9 mouse cellular contexts compared by ENCODE assay signal in genomic region chr15:101222897-101223482, GRCm38 (mm10). TPM values are rescaled to one million over a fixed set of nuclear protein-coding genes. Genes with fewer than 3 reads are reported as not detected.
DNase-seq lines count a peak whose midpoint lies in the region; ATAC-seq lines count a peak whose summit lies in the region.
"Had no signal": no experiment of that assay in that cellular context is flagged by ENCODE, and none has a peak within 500 bp of the region (broad histone marks: within the 10 kb centered on the region; RNA-seq: fewer than 3 reads in every experiment).

No protein-coding gene starts in this region.

- H3K9ac ChIP-seq in midbrain, embryonic 11.5 days (ENCODE audit: low read length), result peak overlapping the region; percentile 0; the same call in 1 of the 2 replicates
- H3K9ac ChIP-seq in liver, embryonic 11.5 days (ENCODE audit: low read depth, low read length), result no peak overlapping the region

- DNase-seq in cerebellum, adult 11-12 months, result peak; percentile 45
- no peak for DNase-seq in cerebellum, postnatal 10 days
- DNase-seq in right cerebral cortex, postnatal 10 days (ENCODE audit: low spot score in 2 of 2), result peak; percentile 58 to 77
- no peak for DNase-seq in right cerebral cortex, postnatal 25 days
- peak; percentile 90 for DNase-seq in midbrain, embryonic 11.5 days (ENCODE audit: low spot score, missing footprints)
- no peak for DNase-seq in liver, embryonic 11.5 days (ENCODE audit: low spot score)
- DNase-seq in cerebellum, adult 18-20 months, result no peak
- DNase-seq in liver, result no peak

- H3K4me2 ChIP-seq in midbrain, embryonic 11.5 days, result peak overlapping the region; percentile 96
- H3K4me2 ChIP-seq in liver, embryonic 11.5 days, result no peak overlapping the region; the same call in 1 of the 2 replicates

- no peaks in the 10 kb centered on the region for H3K9me3 ChIP-seq in midbrain, embryonic 11.5 days (ENCODE audit: control insufficient read depth, low read length)
- H3K9me3 ChIP-seq in liver, embryonic 11.5 days (ENCODE audit: control insufficient read depth, low read length), result no peaks in the 10 kb centered on the region
- H3K9me3 ChIP-seq: megakaryocyte, embryonic 14.5 days had no signal

- ATAC-seq in midbrain, embryonic 11.5 days (ENCODE audit: low FRiP score), result no peak
- no peak for ATAC-seq in liver, embryonic 11.5 days (replicated peaks; ENCODE audit: low FRiP score)

- H3K4me1 ChIP-seq in midbrain, embryonic 11.5 days (ENCODE audit: control insufficient read depth, insufficient read depth, low read length), result peaks cover 46% of the 10 kb centered on the region
- H3K4me1 ChIP-seq in liver, embryonic 11.5 days (replicated peaks; ENCODE audit: control insufficient read depth, insufficient read depth, low read length), result peaks cover 11% of the 10 kb centered on the region

- H3K27ac ChIP-seq in midbrain, embryonic 11.5 days (ENCODE audit: low read depth, low read length), result no peak overlapping the region
- no peak overlapping the region for H3K27ac ChIP-seq in liver, embryonic 11.5 days (ENCODE audit: low read depth, low read length)

- WGBS in midbrain, embryonic 11.5 days, result 38% methylated on average over 13 of the region's 13 CpGs
- WGBS in liver, embryonic 11.5 days, result 29% methylated on average over 13 of the region's 13 CpGs

- H3K4me3 ChIP-seq in midbrain, embryonic 11.5 days (ENCODE audit: low read depth, low read length), result no peak overlapping the region; the same call in 1 of the 2 replicates
- no peak overlapping the region for H3K4me3 ChIP-seq in liver, embryonic 11.5 days (ENCODE audit: low read depth, low read length)

- peaks cover 4% of the 10 kb centered on the region; the same call in 1 of the 2 replicates for H3K27me3 ChIP-seq in midbrain, embryonic 11.5 days (ENCODE audit: control insufficient read depth, insufficient read depth, low read length)
- H3K27me3 ChIP-seq in liver, embryonic 11.5 days (replicated peaks; ENCODE audit: control insufficient read depth, insufficient read depth, low read length), result peaks cover 49% of the 10 kb centered on the region

- no peaks in the 10 kb centered on the region for H3K36me3 ChIP-seq in midbrain, embryonic 11.5 days (ENCODE audit: control insufficient read depth, insufficient read depth, low read length)
- no peaks in the 10 kb centered on the region for H3K36me3 ChIP-seq in liver, embryonic 11.5 days (ENCODE audit: control insufficient read depth, insufficient read depth, low read length)

RNA-seq across cellular contexts. Expression of gene Grasp, which starts 1.0 kb away (rescaled TPM):
- polyA plus RNA-seq in midbrain, embryonic 11.5 days (2014; fragmentation: Nextera tagmentation; extraction: Ambion mirVana), result 3.6 and 4.5 TPM in 2 replicates
- polyA plus RNA-seq in liver, embryonic 11.5 days (2014; fragmentation: Nextera tagmentation; extraction: Ambion mirVana), result 1.5 and 1.7 TPM in 2 replicates

RNA-seq across cellular contexts. Expression of gene Nr4a1, which starts 31.1 kb away (rescaled TPM):
- polyA plus RNA-seq in midbrain, embryonic 11.5 days (2014; fragmentation: Nextera tagmentation; extraction: Ambion mirVana), result 1.3 TPM in 2 replicates
- polyA plus RNA-seq in liver, embryonic 11.5 days (2014; fragmentation: Nextera tagmentation; extraction: Ambion mirVana), result 1.8 and 2.4 TPM in 2 replicates

RNA-seq across cellular contexts. Expression of gene Acvr1b, which starts 49.1 kb away (rescaled TPM):
- 14.7 and 15.2 TPM in 2 replicates for polyA plus RNA-seq in midbrain, embryonic 11.5 days (2014; fragmentation: Nextera tagmentation; extraction: Ambion mirVana)
- 4.2 and 4.4 TPM in 2 replicates for polyA plus RNA-seq in liver, embryonic 11.5 days (2014; fragmentation: Nextera tagmentation; extraction: Ambion mirVana)

Comparison
In these comparisons a context has a peak if more than half of its experiments do, and no peak if none do; other contexts are left out.
1. DNase-seq: peak in cerebellum, adult 11-12 months (single experiment), right cerebral cortex, postnatal 10 days (2 of 2) and midbrain, embryonic 11.5 days (single experiment); none in cerebellum, postnatal 10 days (0 of 2), right cerebral cortex, postnatal 25 days (single experiment), liver, embryonic 11.5 days (single experiment), cerebellum, adult 18-20 months (0 of 2) and liver (single experiment).